Mouse (Mus musculus) spleen, adult 18-20 months (tissue): ENCODE data around the gene Lum.

Experiments
- DNase-seq, 2 experiments: peaks; one replicate each; pipeline ENCODE4 v3.0.0; 2022; ENCODE audit warnings: mixed read lengths in 2 of 2

Lum gene

GRCm38 (mm10) chr10:97564957-97565856 is at the start of gene Lum:
Lum (plus strand) TSS chr10:97565128.
- no peak for DNase-seq

- no peak for DNase-seq
Observed at GRCm38 (mm10) chr10:97523366-97523765, 41.6 kb upstream of the Lum start.

DNA sequence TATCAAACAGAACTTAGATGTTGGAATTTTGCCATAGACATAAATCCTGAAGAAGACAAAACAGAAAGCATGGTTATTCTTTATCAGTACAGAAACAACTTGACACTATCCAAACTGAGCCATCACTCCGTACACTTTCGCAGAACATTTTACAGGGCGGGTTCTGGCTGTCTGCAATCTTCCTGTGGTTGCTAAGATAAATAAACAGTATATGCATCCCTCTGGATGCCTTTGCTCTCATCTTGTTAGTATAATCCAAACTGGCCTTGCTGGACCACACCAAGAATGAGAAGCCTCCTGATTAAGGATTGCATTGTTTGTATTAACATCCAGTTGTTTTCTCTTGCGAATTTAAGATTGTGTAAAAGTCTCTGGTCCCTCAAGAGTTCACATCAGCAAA is 29.2 kb upstream of the Lum start:
- no peak for DNase-seq

- no peak for DNase-seq
Observed at GRCm38 (mm10) chr10:97536921-97537320, 28.0 kb upstream of the Lum start.

DNA sequence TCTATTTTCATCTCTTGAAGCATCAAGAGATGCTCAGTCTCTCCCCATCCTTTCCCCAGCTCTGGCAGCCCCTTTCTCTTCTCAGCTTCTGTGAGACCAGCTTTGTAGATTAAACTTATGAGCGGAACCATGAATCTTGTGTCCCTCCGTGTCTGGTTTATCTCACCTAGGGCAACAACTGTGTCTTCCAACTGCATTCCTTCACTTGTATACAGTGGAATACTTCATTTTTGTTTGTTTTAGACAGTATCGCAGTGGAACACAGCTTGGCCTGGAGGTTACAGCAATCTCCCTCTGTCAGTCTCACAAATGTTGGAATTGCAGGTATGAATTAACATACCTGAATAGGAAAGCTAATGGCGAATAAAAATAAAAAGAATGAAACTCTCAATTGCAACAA is 26.7 kb upstream of the Lum start:
- no peak for DNase-seq

- no peak for DNase-seq
Observed at GRCm38 (mm10) chr10:97547740-97548139, 17.2 kb upstream of the Lum start.

GRCm38 (mm10) chr10:97567489-97568135 is 2.7 kb downstream of the Lum start:
- peak in 1 of 2 experiments; percentile 10 for DNase-seq

- DNase-seq = no peak
Observed at GRCm38 (mm10) chr10:97582543-97583231, 17.8 kb downstream of the Lum start.

GRCm38 (mm10) chr10:97584176-97584575 is 19.2 kb downstream of the Lum start:
- DNase-seq = no peak

DNA sequence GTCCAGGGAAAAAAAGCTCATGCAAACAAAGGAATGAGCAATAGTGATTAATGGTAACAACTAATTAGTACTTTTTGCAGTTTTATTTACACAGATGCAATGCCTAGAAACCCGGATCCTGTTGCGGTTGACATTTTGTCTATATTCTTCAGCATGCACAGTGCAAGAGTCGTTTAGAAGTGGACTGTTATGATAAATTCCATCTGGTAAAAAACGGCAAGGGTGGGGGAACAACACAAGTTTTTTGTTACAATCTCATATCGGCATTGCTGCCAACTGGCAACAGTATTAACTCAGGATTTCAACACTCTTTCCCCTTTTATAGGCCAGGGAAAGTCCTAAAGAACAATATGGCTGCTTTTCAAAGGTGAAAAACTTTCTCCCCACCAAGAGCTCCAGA is 22.2 kb downstream of the Lum start:
- no peak for DNase-seq

DNA sequence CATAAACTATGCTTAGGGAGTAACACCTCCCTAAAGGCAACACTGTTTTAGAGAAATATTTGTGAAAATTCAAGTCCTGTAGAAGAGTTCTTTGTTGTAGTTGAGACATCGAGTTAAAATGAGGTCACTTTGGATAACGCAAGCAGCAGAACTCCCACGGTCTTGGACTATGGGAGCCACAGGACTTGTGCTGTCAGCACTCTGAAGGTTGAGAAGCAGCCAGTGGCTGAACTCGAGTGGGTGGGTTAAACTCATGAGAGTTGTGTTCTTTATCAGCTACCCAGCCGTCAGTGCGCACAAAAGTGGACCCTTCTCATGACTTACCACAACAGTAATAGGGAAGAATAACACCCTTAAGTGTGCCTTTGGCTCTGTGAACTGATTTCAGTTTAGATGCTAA is 24.6 kb downstream of the Lum start:
- DNase-seq = no peak

GRCm38 (mm10) chr10:97591036-97591435 is 26.1 kb downstream of the Lum start:
- no peak for DNase-seq

DNA sequence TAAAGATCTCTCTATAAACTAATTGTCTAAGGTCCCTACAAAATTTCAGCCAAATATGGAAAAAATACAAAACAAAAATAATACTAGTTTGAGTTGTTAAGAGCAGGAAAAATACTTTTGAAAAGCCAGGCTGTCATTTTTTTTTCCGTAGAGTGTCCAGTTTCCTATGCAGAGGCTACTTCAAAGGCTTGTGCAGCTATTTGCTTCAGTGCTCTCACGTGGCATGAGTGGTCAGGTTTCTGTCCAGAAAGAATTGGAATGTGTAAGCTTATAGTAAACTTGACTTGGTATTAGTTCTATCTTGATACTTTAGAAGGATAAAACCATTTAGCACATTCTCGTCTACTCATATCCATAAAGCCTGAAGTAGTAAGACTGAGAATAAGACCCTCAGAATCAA is 26.8 kb downstream of the Lum start:
- DNase-seq = no peak

DNA sequence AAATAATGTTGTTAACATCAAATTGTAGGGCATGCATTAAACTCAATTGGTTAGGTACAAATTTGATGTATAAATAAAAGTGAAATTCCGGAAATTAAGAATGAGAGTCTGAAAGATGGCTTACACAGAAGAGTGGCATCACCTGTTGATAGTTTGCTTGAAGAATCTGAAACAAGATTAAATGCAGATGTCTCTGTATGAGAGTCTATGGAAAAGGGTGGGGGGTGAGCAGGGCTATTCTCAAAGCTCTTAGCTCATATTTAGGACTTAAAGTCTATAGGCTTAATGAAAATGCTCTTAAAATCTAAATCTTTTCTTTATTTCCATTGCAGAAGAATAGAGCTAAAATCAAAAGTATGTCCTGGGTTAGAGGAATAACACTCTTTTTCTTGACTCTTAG is 30.8 kb downstream of the Lum start:
- DNase-seq = no peak

- DNase-seq = no peak
Observed at GRCm38 (mm10) chr10:97601744-97602143, 36.8 kb downstream of the Lum start.

DNA sequence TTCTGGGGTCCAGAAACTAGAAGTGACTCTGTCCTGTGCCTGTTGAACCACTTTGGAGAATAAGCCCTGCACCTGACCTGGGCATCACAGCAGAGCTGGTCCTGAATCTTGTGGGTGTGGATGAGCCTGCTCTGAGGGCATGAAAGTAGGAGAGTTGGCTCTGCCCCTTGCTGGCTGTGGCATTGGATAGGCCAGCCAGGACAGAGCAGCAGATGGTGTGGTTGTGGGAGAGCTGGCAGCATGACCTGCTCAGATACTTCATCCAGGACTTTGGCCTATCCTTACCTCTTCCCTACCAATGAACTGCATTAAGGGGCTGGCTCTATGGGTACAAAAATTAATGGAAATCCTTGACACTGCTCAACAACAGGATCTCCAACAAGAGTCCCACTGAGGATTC is 38.3 kb downstream of the Lum start:
- no peak for DNase-seq

DNA sequence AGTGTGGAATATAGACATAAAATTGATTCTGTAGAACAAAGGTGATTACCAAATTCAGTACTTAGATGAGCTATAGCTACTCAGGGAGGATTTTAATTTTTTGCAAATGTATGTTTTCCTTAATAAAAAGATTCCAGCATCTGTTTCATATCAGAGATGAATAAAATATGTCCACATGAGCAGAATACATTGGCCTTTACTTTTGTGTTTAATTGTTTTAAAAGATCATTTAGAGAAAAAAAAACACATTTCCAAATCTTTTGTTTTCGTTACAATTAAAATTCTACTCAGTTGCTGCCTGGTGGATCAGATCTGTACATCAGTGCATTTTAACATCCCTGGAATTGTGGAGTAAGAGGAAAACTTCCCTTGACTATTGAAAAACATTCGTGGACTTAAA is 41.7 kb downstream of the Lum start, which contains the start of gene Kera:
Gene Kera, plus strand, starts transcription at position 301 of the 400 bp plus-strand sequence.
- DNase-seq = no peak
